Mouse (Mus musculus): ENCODE results near the gene Trim29. TPM values are rescaled to one million over a fixed set of nuclear protein-coding genes. Genes with fewer than 3 reads are reported as not detected.

Gene Trim29
- polyA plus RNA-seq, 1 experiment = 25.1 TPM

- 71% methylated on average over 13 of the region's 13 CpGs for WGBS
- Histone ChIP-seq H3K4me1 (ENCODE audit: control insufficient read depth, insufficient read depth, low read length) (no peaks in the 10 kb centered on the region), H3K4me3 (replicated peaks; ENCODE audit: extremely low read depth, low read depth, low read length) (no peak overlapping the region)
- TF ChIP-seq CTCF (IDR thresholded peaks at IDR 0.05; ENCODE audit: insufficient read depth, low read length) (no peak), POLR2A (IDR thresholded peaks at IDR 0.05; ENCODE audit: borderline replicate concordance, extremely low read depth, low read depth, low read length) (no peak)
- no peak for DNase-seq
Measured at GRCm38 (mm10) chr9:43351015-43351414, 40.4 kb downstream of the Trim29 start.

DNA sequence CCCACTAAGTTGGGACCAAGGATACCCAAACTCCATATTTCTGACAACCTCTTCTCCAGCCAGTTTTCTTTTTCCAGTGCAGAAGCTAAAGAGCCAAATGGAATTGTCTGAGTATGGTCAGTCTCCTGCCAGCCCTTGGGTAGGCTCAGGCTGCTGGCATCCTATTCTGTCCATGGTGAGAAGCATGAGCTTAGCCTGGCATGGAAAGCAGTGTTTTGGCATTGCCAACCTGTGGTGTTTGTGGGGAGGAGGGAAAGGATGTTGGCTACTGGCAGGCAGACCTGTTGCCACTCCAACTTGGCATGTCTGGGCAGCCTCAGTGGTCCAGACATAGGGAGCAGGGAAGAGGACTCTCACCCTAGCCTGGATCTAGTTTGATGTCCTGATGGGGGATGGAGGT, 46.4 kb downstream of the Trim29 start:
- TF ChIP-seq POLR2A (IDR thresholded peaks at IDR 0.05; ENCODE audit: borderline replicate concordance, extremely low read depth, low read depth, low read length) = no peak
- TF ChIP-seq CTCF (IDR thresholded peaks at IDR 0.05; ENCODE audit: insufficient read depth, low read length) = no peak
- no peak for DNase-seq
- no peaks in the 10 kb centered on the region for H3K4me1 ChIP-seq (ENCODE audit: control insufficient read depth, insufficient read depth, low read length)
- no peak overlapping the region for H3K4me3 ChIP-seq (replicated peaks; ENCODE audit: extremely low read depth, low read depth, low read length)

GRCm38 (mm10) chr9:43358591-43359323, 48.1 kb downstream of the Trim29 start:
- no peak for DNase-seq
- H3K4me3 ChIP-seq (replicated peaks; ENCODE audit: extremely low read depth, low read depth, low read length) = no peak overlapping the region
- TF ChIP-seq POLR2A (IDR thresholded peaks at IDR 0.05; ENCODE audit: borderline replicate concordance, extremely low read depth, low read depth, low read length) = no peak
- TF ChIP-seq CTCF (IDR thresholded peaks at IDR 0.05; ENCODE audit: insufficient read depth, low read length) = no peak
- WGBS = 46% methylated on average over 15 of the region's 15 CpGs
- no peaks in the 10 kb centered on the region for H3K4me1 ChIP-seq (ENCODE audit: control insufficient read depth, insufficient read depth, low read length)

GRCm38 (mm10) chr9:43368781-43369180, 58.1 kb downstream of the Trim29 start:
- Histone ChIP-seq H3K4me3 (replicated peaks; ENCODE audit: extremely low read depth, low read depth, low read length) (no peak overlapping the region), H3K4me1 (ENCODE audit: control insufficient read depth, insufficient read depth, low read length) (no peaks in the 10 kb centered on the region)
- DNase-seq = no peak
- no peak for TF ChIP-seq CTCF (IDR thresholded peaks at IDR 0.05; ENCODE audit: insufficient read depth, low read length)
- TF ChIP-seq POLR2A (IDR thresholded peaks at IDR 0.05; ENCODE audit: borderline replicate concordance, extremely low read depth, low read depth, low read length) = no peak
- 92% methylated on average over 3 of the region's 3 CpGs for WGBS

DNA sequence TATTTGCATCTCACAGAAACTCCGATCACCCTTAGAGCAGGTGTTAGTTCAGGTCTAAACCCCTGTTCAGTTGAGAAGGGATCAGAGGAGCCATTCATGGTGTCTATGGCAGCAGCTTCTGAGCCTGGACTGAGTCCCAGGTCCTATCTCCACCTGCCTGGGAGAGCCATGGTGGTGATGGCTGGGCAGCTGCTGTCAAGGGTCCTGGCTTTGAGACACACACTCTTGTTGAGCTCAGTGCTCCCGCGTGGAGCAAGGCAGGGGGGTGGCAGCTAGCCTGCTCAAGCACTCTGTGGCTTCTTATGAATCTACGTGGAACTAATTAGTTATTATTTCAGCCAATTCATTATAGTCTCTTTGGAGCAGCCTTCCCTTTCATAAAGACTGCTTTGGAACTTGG, 73.2 kb downstream of the Trim29 start:
- no peak for TF ChIP-seq POLR2A (IDR thresholded peaks at IDR 0.05; ENCODE audit: borderline replicate concordance, extremely low read depth, low read depth, low read length)
- TF ChIP-seq CTCF (IDR thresholded peaks at IDR 0.05; ENCODE audit: insufficient read depth, low read length) = no peak
- no peak overlapping the region for H3K4me3 ChIP-seq (replicated peaks; ENCODE audit: extremely low read depth, low read depth, low read length)
- no peak for DNase-seq
- no peaks in the 10 kb centered on the region for H3K4me1 ChIP-seq (ENCODE audit: control insufficient read depth, insufficient read depth, low read length)
- 68% methylated on average over 4 of the region's 4 CpGs for WGBS

- WGBS = 74% methylated on average over 3 of the region's 3 CpGs
- no peak overlapping the region for H3K4me3 ChIP-seq (replicated peaks; ENCODE audit: extremely low read depth, low read depth, low read length)
- no peak for TF ChIP-seq CTCF (IDR thresholded peaks at IDR 0.05; ENCODE audit: insufficient read depth, low read length)
- no peak for TF ChIP-seq POLR2A (IDR thresholded peaks at IDR 0.05; ENCODE audit: borderline replicate concordance, extremely low read depth, low read depth, low read length)
- no peaks in the 10 kb centered on the region for H3K4me1 ChIP-seq (ENCODE audit: control insufficient read depth, insufficient read depth, low read length)
- DNase-seq = no peak
Measured at GRCm38 (mm10) chr9:43384400-43384799, 73.8 kb downstream of the Trim29 start.

Other genes with a start within 250 kb of the Trim29 start
- 46.2 and 62.4 TPM in 2 replicates for gene Arhgef12, start 203.6 kb upstream of the Trim29 start, polyA plus RNA-seq (2012; rRNA removed)
- gene Tmem136, start 194.3 kb upstream of the Trim29 start, polyA plus RNA-seq (2012; rRNA removed) = 1.8 and 7.4 TPM in 2 replicates
- gene Pou2f3, start 100.5 kb upstream of the Trim29 start, polyA plus RNA-seq (2012; rRNA removed) = 0.07 and 0.46 TPM in 2 replicates
- 9.2 and 10.1 TPM in 2 replicates for gene Oaf, start 70.9 kb upstream of the Trim29 start, polyA plus RNA-seq (2012; rRNA removed)

All from lung, adult 2 months (tissue).